Mouse (Mus musculus) induced T-regulatory cell, adult 2 months (primary cell): ENCODE measurements around the gene Stx6.

ENCODE experiments used
- DNase-seq: peaks from one replicate; pipeline ENCODE4 v3.0.0-alpha.2; 2012; ENCODE audit warnings: low read depth

Stx6 gene

GRCm38 (mm10) chr1:155207859-155208258 lies 49.3 kb downstream of the Stx6 start:
- DNase-seq = no peak

DNA sequence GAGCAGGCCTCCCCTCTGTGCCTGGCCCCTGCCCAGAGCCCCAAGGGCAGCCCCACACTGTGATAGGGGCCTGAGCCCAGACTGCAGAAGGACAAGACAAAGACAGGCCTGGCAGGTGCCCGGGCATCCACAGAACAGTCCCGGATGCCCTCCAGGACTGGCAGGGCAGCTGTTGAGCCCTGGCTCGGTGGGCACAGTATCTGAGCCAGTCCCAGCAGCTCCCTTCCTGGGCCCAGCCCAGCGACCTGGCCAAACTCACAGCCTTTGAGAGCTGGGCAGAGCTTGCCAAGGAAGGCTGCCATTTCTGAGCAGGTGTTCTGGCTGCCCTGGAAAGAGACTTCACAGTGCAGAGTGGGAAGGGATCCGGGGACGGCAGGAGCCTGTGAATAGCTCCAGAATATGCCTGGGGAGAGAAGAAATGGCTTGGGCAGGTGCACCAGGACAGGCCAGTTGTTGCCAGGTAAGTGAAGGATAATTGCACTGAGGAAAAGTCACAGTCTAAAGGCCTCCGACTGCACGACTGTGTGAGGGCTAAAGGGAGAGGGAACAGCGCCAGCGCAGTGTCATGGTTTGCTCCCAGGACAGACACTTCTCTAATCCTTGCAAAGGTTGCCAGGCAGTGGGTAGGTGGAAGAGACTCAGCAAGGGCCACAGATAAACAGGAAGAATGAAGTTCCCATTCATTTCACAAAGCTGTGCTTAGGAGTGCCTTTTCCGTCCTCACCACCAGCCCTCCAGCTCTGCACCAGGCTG lies 51.7 kb downstream of the Stx6 start:
- DNase-seq = no peak

DNA sequence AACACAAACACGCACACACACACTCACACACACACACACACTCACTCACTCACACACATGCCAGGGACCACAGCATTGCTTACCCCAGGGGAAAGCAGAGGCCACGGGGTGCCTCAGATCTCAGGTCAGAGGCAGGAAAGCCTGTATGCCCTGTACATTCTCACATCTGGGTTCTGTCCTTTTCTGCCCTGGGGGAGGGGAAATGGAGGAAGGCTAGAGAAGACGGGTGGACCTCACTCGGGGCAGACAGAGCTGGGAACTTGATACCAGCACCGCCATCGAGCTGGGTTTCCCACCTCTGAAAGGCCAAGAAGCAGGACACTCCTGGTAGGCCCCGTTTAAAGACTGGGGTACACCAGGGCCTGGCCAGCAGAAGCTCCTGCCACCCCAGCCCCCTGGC lies 52.5 kb downstream of the Stx6 start:
- DNase-seq = no peak

DNA sequence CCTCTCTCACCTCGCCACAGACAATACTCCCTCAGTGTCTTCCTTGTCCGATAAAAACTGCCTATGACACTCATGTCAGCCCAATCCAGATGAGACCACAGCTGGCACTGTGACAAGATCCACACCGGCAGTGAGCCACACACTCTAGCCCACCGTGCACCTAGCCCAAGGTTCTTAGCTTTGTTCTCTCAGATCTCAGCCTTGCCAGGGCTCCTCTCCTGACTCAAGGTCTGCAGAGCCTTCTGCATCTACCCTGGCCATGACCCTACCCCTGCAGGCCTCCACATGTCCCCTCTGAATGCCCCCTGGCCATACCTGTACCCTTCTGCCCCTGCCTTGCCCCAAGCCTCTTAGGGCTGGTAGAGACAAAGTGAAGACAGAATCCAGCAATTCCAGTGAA lies 53.6 kb downstream of the Stx6 start:
- no peak for DNase-seq

DNA sequence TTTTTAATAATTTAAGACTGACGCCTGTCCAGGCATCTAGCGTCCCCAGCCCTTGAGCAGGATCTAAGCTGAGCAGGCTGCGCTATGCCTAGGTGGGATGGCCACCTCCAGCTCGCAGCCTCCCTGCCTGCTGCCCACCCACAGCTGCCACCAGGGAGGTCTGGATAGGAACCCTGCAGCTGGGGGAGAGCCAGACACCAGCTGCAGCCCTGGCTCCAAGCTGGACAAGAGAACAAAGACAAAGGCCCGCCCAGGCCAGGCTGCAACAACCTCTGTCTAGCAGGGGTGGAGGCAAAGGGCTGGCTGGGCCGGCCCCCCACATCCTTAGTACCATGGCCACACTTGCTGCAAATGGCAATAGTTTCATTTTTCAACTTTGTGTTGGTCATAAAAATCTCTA lies 54.0 kb downstream of the Stx6 start:
- DNase-seq = no peak

GRCm38 (mm10) chr1:155212936-155213774 lies 54.6 kb downstream of the Stx6 start:
- DNase-seq = no peak

- DNase-seq = no peak
Measured at GRCm38 (mm10) chr1:155213912-155214311, 55.4 kb downstream of the Stx6 start.

DNA sequence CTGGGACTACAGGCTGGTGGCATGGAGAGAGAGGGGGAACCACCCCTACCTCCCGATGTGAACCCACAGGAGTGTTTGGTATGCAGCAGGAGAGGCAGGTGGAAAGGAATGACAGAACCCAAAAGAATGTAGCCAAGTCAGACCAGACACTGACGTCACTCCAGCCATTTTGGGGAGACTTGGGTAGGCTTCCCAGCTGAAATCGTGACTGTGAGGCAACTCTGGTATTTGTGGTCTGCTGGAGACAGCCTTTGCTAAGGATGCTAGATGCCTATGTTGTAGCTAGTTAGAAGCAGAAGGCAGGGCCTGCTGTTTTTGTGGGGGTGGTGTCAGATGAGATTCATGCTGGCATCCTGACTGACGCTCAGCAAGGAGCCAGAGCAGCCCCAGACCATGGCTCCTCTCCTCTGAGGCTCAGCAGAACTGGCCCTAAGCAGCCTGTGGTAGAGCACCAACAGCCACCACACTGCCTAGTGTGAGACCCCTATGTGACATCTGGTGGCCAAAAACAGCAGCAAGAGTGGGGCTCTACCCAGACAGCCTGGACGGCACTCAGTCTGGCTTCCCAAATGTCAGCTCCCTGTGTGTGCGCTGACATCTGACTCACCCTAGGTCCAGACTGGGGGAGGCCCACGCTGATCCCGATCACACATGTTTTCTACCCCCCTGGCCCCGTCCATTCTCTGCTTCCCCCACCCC lies 56.7 kb downstream of the Stx6 start:
- no peak for DNase-seq

DNA sequence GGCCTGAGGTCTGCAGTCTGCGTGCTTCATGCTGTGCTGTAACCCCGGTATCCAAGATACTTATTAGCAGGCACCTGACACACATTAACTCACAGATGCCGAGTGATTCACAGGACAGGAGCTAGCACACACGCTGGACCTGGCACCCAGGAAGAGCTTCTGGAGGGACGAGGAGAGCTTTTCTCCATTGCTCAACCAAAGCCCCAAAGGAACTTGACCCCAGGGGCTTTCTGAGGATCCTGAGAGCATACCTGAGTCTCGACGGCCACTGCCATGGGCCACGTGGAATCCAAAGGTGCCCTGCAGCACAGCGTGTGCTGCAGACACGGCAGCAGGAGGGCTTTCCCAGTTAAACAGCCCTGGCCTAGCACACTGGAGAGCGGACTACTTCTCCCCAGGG lies 57.8 kb downstream of the Stx6 start:
- DNase-seq = no peak

DNA sequence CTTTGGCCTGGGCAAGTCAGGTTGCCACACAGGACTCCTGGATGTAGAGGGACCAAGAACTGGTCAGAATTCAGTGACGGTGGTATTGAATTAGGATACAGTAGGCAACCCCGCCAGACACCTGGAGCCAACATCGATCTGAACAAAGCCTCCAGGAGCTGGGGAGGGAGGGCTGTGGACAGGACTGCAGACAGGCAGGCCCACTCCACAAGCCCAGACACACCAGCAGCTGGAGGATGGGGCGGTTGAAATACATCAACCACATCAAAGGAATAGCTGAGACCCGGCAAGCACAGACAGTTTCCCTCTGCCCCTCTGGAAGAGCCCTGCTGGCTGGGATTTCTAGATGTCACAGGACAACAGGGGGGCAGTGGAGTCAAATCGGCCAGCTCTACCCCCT lies 58.3 kb downstream of the Stx6 start:
- no peak for DNase-seq

DNA sequence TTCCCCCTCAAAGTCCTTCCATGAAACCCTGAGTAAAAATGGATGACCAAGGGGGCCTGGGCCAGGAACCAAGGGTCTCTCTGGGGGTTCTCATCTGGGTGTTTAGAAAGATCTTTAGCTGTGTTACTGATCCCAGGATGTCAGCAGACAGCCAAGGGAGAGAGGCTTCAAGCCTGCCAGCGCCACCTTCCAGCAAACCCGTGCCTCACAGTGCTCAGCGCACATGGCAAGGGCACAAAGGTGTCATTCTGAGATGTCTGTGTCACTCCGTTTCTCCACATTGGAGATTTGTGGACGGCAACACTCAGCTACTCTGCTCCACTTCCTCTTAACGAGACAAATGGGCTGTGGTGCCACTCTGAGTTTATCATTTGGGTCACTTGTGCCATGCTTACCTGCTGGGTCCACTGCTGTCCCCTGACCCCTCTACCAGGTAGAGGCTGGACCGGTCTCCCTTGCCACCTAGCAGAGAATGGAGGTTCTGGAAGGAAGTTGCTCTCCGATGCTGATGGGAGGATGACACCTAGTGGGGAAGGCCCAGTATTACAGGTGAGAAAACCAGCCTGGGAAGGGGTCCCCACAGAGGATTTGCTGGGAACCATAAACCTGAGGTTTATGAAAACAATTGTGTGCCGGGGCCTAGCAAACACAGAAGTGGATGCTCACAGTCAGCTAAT lies 59.5 kb downstream of the Stx6 start:
- peak; percentile 86 for DNase-seq

GRCm38 (mm10) chr1:155218924-155219323 lies 60.4 kb downstream of the Stx6 start:
- no peak for DNase-seq

GRCm38 (mm10) chr1:155222101-155222669 lies 63.7 kb downstream of the Stx6 start:
- no peak for DNase-seq

DNA sequence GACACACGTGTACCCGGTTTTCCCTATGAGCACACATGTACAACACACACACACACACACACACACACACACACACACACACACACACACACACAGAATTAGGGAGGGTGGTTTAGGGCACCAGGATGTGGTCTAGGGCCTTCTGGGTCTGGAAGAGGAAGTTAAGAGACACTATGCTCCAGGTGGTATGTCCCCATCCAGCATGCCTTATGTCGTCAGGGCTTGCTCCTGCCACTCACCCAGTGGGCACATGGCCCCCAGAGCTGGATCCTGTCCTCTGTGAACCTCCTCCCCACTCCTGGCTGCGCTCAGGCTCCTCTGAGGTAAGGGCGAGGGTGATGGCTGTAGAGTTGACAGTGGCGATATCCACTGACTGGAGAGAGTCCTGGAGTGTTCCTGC lies 64.5 kb downstream of the Stx6 start:
- DNase-seq = peak; percentile 67

- DNase-seq = peak; percentile 91
Measured at GRCm38 (mm10) chr1:155223849-155224554, 65.5 kb downstream of the Stx6 start.

DNA sequence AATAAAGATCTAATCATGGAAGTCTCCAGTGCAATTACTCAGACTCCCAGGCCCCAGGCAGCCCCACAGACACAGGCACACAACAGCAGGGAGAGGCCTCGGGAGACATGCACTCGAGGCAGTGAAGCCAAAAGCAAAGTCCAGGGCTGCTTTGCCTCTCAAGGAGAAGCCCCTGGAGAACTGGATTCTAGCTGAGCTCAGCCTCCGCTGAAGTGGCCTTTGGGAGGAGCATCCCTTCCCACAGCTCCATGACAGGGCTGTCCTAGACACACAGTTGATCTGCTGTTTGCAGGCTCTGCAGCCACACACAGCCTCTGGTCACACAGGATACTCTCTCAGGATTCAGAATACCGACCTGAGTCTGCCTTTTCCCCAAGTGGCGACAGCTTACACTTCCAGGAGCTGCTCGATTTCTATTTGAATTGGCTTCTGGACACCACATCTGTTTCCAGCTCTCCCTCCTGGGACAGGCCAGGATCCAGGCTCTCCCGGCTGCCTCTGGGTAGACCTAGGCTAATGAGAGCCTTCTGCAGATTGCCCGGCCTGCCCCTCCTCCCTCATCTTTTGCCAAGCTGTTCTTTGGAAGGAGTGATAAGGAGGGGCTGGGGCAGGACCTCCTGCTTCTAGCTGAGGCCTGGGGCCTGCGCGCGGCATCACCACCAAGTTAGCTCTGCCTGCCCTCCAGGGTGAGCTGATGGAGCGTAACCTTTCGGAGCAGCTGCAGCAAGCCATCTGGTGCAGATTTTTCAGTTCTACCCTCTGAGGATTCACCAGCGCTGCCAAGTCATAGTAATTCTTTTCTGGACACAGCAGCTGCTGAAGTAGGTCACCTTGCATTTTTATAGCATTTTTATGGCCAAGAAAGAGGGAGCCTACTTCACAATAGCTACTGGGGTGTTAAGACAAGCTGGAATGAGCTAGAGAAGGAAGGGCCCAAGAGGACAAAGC lies 71.2 kb downstream of the Stx6 start:
- DNase-seq = no peak

GRCm38 (mm10) chr1:155232385-155232784 lies 73.9 kb downstream of the Stx6 start:
- DNase-seq = no peak

- DNase-seq = no peak
Measured at GRCm38 (mm10) chr1:155232786-155233185, 74.3 kb downstream of the Stx6 start.

GRCm38 (mm10) chr1:155233378-155233777 lies 74.9 kb downstream of the Stx6 start:
- DNase-seq = no peak
